Mouse (Mus musculus) subcutaneous adipose tissue, adult 2 months (tissue): ENCODE results near the gene Slc26a8. TPM values are rescaled to one million over a fixed set of nuclear protein-coding genes. Genes with fewer than 3 reads are reported as not detected.

Experiments
- polyA plus RNA-seq: library from polyadenylated mRNA; depleted of rRNA; stranded (reverse); fragments of >200 nt; gene quantifications from 2 replicates; pipeline ENCODE4 v1.2.3, GENCODE M21; 2012; ENCODE audit warnings: low replicate concordance; rRNA removed

Gene Slc26a8
- polyA plus RNA-seq: 1.3 and 2.5 TPM in 2 replicates

DNA sequence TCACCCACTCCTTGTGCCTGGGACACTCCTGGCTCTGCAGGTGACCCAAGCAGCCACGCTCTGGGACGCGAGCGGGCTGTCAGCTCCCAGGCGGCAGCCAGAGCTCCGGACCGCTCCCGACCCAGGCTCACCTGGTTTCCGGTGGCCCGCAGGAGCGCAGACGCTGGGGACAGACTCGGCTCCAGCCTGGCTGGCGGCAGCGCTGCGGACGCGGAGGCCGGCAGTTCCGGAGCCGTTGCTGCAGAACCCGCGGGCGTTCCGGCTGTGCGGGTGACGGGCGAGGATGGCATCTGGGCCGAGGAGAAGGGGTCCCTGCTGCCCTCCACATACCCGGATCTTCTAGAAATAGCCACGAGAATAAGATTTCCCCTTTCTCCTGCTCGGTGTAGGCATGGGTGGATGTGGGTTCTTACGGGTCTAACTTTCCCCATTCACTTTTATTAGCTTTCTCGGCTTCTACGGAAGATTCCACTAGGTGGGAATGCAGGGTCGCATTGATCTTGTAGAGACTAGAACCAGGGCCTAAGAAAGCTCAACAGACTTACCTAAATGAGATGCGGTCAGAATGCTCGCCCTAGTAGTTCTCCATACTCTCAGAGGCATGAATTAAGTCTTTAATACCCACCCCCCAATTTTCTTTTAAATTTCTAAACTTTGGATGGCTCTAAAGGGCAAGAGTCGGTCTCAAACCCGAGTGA lies at the start of gene Slc26a8:
Gene Slc26a8, minus strand, starts transcription at position 648 of the 698 bp plus-strand sequence.

DNA sequence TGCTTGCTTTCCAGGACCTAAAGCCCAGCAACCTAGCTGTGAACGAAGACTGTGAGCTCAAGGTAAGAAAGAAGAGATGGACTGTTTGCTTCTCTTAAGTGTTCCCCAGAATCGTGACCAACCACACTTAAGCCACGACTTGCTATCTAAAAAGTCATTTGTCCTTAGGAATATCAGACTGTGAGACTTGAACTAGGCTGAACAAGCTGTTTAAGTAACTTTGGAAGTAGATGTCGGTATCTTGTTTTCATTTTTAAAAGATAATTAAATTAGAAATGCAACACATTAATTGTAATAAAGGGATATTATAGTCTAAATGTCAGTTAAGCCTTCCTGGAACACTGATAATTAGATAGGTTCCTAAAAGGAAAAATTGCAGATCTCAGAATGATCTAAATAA lies 35.8 kb upstream of the Slc26a8 start, which contains the start of gene AC170998.1:
Gene AC170998.1, plus strand, starts transcription at position 301 of the 400 bp plus-strand sequence.

DNA sequence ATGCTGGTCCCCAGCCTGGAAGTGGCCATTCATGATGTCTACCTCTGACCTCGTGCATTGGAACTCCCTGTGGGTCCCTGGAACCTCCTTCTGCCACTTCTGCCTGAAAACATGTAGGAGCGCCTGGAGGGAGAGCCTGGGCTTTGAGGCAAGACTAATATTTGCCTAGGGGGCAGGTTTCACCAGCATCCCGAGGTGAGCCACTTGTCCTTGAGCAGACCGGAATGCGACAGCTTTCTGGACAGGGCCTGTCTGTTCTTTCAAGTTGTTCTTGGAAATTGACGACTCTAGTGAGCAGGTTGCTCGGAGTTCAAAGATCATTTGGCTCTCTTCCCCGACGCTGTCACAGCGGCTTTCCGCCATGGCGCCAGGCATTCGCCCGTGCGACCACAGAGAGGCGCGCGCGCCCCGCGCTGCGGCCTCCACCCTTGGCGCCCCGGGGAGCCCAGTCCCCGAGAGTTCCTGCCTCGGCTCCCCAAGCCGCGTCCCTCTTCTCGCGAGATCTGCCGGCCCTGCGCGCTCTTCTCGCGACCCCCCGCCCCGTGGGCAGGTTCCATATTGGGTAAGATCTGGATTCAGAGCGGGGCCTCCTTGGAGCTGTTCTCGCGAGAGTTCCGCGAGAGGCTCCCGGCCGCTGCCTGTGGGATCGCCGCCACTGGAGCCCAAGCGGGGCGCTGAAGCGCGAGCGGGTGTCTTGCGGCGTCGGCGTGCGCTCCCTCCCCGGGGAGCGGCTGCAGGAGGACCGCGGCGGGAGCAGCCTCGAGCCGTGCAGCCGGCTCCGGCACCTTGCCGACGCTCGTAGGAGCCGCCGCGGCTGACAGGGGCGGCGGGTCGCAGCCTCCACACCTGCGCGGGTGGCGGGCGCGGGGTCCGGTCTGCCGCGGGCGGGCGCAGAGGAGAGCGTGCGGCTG lies 998 bp upstream of the Slc26a8 start, which contains the start of gene Mapk14:
Gene Mapk14, plus strand, starts transcription at position 554 of the 911 bp plus-strand sequence.

DNA sequence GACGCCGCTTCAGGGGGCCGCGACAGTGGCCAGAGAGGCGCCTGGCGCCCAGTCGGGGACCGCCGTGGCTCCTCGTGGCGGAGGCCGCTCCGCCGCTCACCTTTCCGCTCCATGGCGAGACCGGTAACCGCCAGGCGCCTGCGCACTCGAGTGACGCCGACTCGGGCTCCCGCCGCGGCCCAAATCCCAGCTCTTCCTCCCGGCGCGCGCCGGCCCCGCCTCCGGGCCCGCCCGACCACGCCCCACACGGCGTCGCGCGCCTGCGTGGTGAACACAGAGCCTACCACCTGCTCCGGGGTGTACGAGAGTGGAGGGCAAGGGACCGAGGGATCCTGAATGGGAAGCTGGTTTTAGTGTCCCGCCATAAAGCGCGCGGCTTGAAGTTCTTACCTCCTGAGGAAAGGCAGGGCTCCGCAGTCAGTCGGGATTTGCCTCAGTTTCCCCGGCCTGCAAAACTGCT lies 67.7 kb downstream of the Slc26a8 start, which contains the start of gene Srpk1:
Gene Srpk1, minus strand, starts transcription at position 410 of the 460 bp plus-strand sequence.

Other genes with a start within 250 kb of the Slc26a8 start
- 8.1 and 15.4 TPM in 2 replicates for gene Fkbp5, start 172.7 kb downstream of the Slc26a8 start, polyA plus RNA-seq
- gene Armc12, start 159.4 kb downstream of the Slc26a8 start, polyA plus RNA-seq: not detected in 2 replicates
- gene Clpsl2, start 140.8 kb downstream of the Slc26a8 start, polyA plus RNA-seq: 0.30 and 1.6 TPM in 2 replicates
- gene Clps, start 129.5 kb downstream of the Slc26a8 start, polyA plus RNA-seq: 0.79 and 0.90 TPM in 2 replicates
- gene Lhfpl5, start 114.6 kb downstream of the Slc26a8 start, polyA plus RNA-seq: not detected in 2 replicates
- gene Srpk1, start 67.5 kb downstream of the Slc26a8 start, polyA plus RNA-seq: 23.1 and 39.4 TPM in 2 replicates
- gene Mapk14, start 1.1 kb upstream of the Slc26a8 start, polyA plus RNA-seq: 86.8 and 107 TPM in 2 replicates
- gene AC170998.1, start 35.9 kb upstream of the Slc26a8 start, polyA plus RNA-seq: 0.62 and 1.0 TPM in 2 replicates
- gene Mapk13, start 79.1 kb upstream of the Slc26a8 start, polyA plus RNA-seq: 0.69 and 17.8 TPM in 2 replicates
- 44.7 and 56.5 TPM in 2 replicates for gene Brpf3, start 110.9 kb upstream of the Slc26a8 start, polyA plus RNA-seq
- 0.09 and 0.18 TPM in 2 replicates for gene Pnpla1, start 168.2 kb upstream of the Slc26a8 start, polyA plus RNA-seq
- gene 4930539E08Rik, start 225.1 kb upstream of the Slc26a8 start, polyA plus RNA-seq: 0.28 and 0.34 TPM in 2 replicates